Mouse (Mus musculus): Measurements from ENCODE around the gene Relt.

GRCm38 (mm10) chr7:100848744-100849143, 14.5 kb downstream of the Relt start:
- TF ChIP-seq POLR2A (IDR thresholded peaks at IDR 0.05; ENCODE audit: extremely low read depth, insufficient read depth, low read length) = no peak
- TF ChIP-seq CTCF (IDR thresholded peaks at IDR 0.05; ENCODE audit: extremely low read depth, insufficient read depth, low read length) = peak; percentile 86

All from cortical plate, adult 2 months (tissue).